Mouse (Mus musculus): ENCODE results near the gene Edn1. TPM values are rescaled to one million over a fixed set of nuclear protein-coding genes. Genes with fewer than 3 reads are reported as not detected.

The Edn1 gene
- polyA plus RNA-seq, 2 experiments = 0.14 to 0.33 TPM

DNA sequence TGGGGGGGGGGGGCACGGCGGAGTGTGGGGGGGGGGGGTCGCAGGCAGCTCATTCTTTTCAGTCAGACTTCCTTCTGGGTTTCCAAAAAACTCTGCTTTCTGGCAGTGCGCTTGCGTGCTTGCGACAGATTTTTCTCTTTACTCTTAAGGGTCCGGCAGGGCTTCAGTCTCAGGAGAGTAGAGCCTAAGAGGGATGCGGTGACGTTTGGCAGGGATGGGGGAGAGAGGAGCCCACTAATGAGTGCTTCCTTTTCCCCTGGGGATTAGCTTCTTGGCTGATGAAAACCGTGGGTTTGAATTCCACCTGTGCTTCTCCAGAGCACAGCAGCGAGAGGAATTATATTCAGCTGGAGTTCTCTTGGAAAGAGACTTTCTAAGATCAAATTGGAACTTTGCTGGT is 8.5 kb downstream of the Edn1 start:
- no peak overlapping the region for H3K27ac ChIP-seq
- H3K4me2 ChIP-seq (ENCODE audit: low read depth) = no peak overlapping the region
- H3K4me1 ChIP-seq (replicated peaks; ENCODE audit: control insufficient read depth in 2 of 2, insufficient read depth in 2 of 2, low read length in 1 of 2) = no peaks in the 10 kb centered on the region
- no peak for DNase-seq (ENCODE audit: low read depth in 3 of 3, low spot score in 3 of 3)
- no peaks in the 10 kb centered on the region for H3K9me3 ChIP-seq (ENCODE audit: control insufficient read depth, low read length)
- no peak for ATAC-seq (ENCODE audit: insufficient read depth)
- H3K36me3 ChIP-seq (replicated peaks; ENCODE audit: control insufficient read depth, insufficient read depth, low read depth) = no peaks in the 10 kb centered on the region
- no peak overlapping the region for H3K9ac ChIP-seq (replicated peaks)
- TF ChIP-seq CTCF (IDR thresholded peaks at IDR 0.05; ENCODE audit: low read depth) = no peak
- no peak for TF ChIP-seq EP300 (IDR thresholded peaks at IDR 0.05; ENCODE audit: low read depth)
- 36% methylated on average over 11 of the region's 11 CpGs for WGBS (ENCODE audit: insufficient replicate concordance)
- H3K27me3 ChIP-seq (ENCODE audit: control insufficient read depth, insufficient read depth, low read length) = no peaks in the 10 kb centered on the region; the same call in 1 of the 2 replicates
- H3K4me3 ChIP-seq (ENCODE audit: insufficient read depth in 1 of 2, low read depth in 2 of 2, low read length in 2 of 2) = no peak overlapping the region

DNA sequence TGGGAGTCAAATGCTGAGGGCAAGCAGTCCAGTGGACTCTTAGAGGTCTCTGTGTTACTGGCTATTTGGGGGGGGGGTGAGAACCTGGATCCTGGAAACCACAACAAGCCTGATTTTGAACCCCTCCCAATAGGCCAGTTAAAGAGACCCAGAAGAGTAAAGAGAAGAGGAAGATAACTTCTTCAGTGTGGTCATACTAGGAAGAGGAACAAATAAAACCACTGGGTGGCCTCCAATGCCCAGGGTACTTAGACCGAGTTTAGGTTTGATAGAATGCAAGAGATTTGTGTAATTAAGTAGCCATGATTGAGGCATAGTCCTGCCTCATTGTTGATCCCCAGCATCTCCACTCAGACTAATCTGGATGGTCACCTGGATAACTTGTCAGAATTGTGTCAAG is 14.4 kb downstream of the Edn1 start:
- Histone ChIP-seq H3K9ac (replicated peaks) (no peak overlapping the region), H3K4me2 (ENCODE audit: low read depth) (no peak overlapping the region), H3K27me3 (ENCODE audit: control insufficient read depth, insufficient read depth, low read length) (no peaks in the 10 kb centered on the region), H3K4me1 (replicated peaks; ENCODE audit: control insufficient read depth in 2 of 2, insufficient read depth in 2 of 2, low read length in 1 of 2) (no peaks in the 10 kb centered on the region), H3K27ac (no peak overlapping the region), H3K9me3 (ENCODE audit: control insufficient read depth, low read length) (no peaks in the 10 kb centered on the region), H3K4me3 (ENCODE audit: insufficient read depth in 1 of 2, low read depth in 2 of 2, low read length in 2 of 2) (no peak overlapping the region), H3K36me3 (replicated peaks; ENCODE audit: control insufficient read depth, insufficient read depth, low read depth) (no peaks in the 10 kb centered on the region)
- ATAC-seq (ENCODE audit: insufficient read depth) (no peak), DNase-seq (ENCODE audit: low read depth in 3 of 3, low spot score in 3 of 3) (no peak)
- 11% methylated on average over 1 of the region's 1 CpGs for WGBS (ENCODE audit: insufficient replicate concordance)
- no peak for TF ChIP-seq CTCF (IDR thresholded peaks at IDR 0.05; ENCODE audit: low read depth)
- TF ChIP-seq EP300 (IDR thresholded peaks at IDR 0.05; ENCODE audit: low read depth) = no peak

DNA sequence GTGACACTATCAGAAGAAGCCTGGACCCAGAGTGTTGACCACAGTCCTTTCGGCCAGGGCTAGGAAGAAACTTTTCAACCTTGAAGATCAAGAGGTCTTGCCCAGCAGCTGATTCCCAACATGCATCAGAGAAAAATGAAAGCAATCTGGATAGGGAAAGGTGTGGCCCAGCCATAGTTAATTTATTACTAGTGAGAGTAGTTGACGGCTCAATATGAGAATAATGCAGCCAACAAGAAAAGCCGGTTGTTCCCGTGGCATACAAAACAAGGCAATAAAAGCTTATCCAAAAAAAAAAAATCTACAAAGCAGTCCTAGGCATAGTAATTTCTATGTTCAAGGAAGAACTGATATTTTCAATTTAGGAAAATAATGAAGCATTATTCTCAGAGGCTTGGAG is 16.5 kb downstream of the Edn1 start:
- no peaks in the 10 kb centered on the region for H3K4me1 ChIP-seq (replicated peaks; ENCODE audit: control insufficient read depth in 2 of 2, insufficient read depth in 2 of 2, low read length in 1 of 2)
- H3K9me3 ChIP-seq (ENCODE audit: control insufficient read depth, low read length) = no peaks in the 10 kb centered on the region
- H3K4me2 ChIP-seq (ENCODE audit: low read depth) = no peak overlapping the region
- ATAC-seq (ENCODE audit: insufficient read depth) = no peak
- DNase-seq (ENCODE audit: low read depth in 3 of 3, low spot score in 3 of 3) = no peak
- 76% methylated on average over 4 of the region's 4 CpGs for WGBS (ENCODE audit: insufficient replicate concordance)
- H3K4me3 ChIP-seq (ENCODE audit: insufficient read depth in 1 of 2, low read depth in 2 of 2, low read length in 2 of 2) = no peak overlapping the region
- H3K36me3 ChIP-seq (replicated peaks; ENCODE audit: control insufficient read depth, insufficient read depth, low read depth) = no peaks in the 10 kb centered on the region
- no peak overlapping the region for H3K27ac ChIP-seq
- no peak for TF ChIP-seq CTCF (IDR thresholded peaks at IDR 0.05; ENCODE audit: low read depth)
- no peak for TF ChIP-seq EP300 (IDR thresholded peaks at IDR 0.05; ENCODE audit: low read depth)
- no peak overlapping the region for H3K9ac ChIP-seq (replicated peaks)
- no peaks in the 10 kb centered on the region for H3K27me3 ChIP-seq (ENCODE audit: control insufficient read depth, insufficient read depth, low read length)

DNA sequence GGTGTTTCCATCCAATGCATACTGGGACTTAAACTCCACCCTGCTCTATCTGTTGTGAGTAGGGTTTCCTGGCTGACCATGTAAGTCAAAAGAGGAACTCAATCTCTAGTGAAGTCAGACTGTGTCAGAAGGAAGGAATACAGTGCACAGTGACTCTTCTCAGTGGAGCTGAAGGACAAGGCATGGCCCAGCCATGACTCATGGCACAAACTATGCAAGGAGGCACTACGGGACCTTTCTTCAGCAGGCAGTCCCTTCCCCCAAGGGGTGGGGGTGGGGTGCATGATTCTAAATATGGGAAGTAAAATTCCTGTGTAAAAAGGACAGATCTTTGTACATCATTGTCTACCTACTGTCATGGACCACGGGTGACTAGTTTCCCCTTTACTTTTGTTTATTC is 27.3 kb downstream of the Edn1 start:
- Histone ChIP-seq H3K27ac (no peak overlapping the region), H3K4me1 (replicated peaks; ENCODE audit: control insufficient read depth in 2 of 2, insufficient read depth in 2 of 2, low read length in 1 of 2) (no peaks in the 10 kb centered on the region), H3K4me2 (ENCODE audit: low read depth) (no peak overlapping the region), H3K9ac (replicated peaks) (no peak overlapping the region), H3K9me3 (ENCODE audit: control insufficient read depth, low read length) (no peaks in the 10 kb centered on the region), H3K36me3 (replicated peaks; ENCODE audit: control insufficient read depth, insufficient read depth, low read depth) (no peaks in the 10 kb centered on the region), H3K27me3 (ENCODE audit: control insufficient read depth, insufficient read depth, low read length) (no peaks in the 10 kb centered on the region), H3K4me3 (ENCODE audit: insufficient read depth in 1 of 2, low read depth in 2 of 2, low read length in 2 of 2) (no peak overlapping the region)
- 16% methylated on average over 2 of the region's 2 CpGs for WGBS (ENCODE audit: insufficient replicate concordance)
- ATAC-seq (ENCODE audit: insufficient read depth) (no peak), DNase-seq (ENCODE audit: low read depth in 3 of 3, low spot score in 3 of 3) (peak in 1 of 3 experiments; percentile 20)
- TF ChIP-seq CTCF (IDR thresholded peaks at IDR 0.05; ENCODE audit: low read depth) = no peak
- no peak for TF ChIP-seq EP300 (IDR thresholded peaks at IDR 0.05; ENCODE audit: low read depth)

DNA sequence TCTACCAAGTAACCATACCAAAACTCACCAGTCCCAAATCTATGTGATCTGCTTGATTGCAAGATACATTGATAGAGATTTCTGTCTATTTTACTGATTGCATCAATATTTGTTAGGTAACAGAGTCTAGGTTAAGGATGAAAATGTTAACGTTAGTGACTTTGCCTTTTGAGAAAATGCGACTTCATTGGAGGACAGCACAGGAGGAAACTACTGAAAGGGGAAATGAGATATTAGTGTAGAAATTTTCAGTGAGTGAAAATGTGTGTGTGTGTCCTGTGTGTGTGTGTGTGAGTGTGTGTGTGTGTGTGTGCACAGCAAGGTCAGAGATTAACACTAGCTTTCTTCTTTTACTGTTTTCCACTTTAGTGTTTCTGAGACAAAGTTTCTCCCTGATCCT is 29.8 kb downstream of the Edn1 start:
- TF ChIP-seq EP300 (IDR thresholded peaks at IDR 0.05; ENCODE audit: low read depth) = no peak
- TF ChIP-seq CTCF (IDR thresholded peaks at IDR 0.05; ENCODE audit: low read depth) = no peak
- Histone ChIP-seq H3K4me2 (ENCODE audit: low read depth) (no peak overlapping the region), H3K27me3 (ENCODE audit: control insufficient read depth, insufficient read depth, low read length) (no peaks in the 10 kb centered on the region), H3K36me3 (replicated peaks; ENCODE audit: control insufficient read depth, insufficient read depth, low read depth) (no peaks in the 10 kb centered on the region), H3K9me3 (ENCODE audit: control insufficient read depth, low read length) (no peaks in the 10 kb centered on the region), H3K9ac (replicated peaks) (no peak overlapping the region), H3K4me3 (ENCODE audit: insufficient read depth in 1 of 2, low read depth in 2 of 2, low read length in 2 of 2) (no peak overlapping the region), H3K4me1 (replicated peaks; ENCODE audit: control insufficient read depth in 2 of 2, insufficient read depth in 2 of 2, low read length in 1 of 2) (no peaks in the 10 kb centered on the region), H3K27ac (no peak overlapping the region)
- WGBS (ENCODE audit: insufficient replicate concordance) = 62% methylated on average over 2 of the region's 2 CpGs
- ATAC-seq (ENCODE audit: insufficient read depth) (no peak), DNase-seq (ENCODE audit: low read depth in 3 of 3, low spot score in 3 of 3) (no peak)

Data from liver, embryonic 14.5 days (tissue).